Mouse (Mus musculus) olfactory bulb, adult 2 months (tissue): ENCODE results near the gene Cib1.

Source experiments
- CTCF ChIP-seq: fragments of 200-500 bp; IDR thresholded peaks from 2 replicates; pipeline ENCODE4 v1.5.1; 2012; ENCODE audit warnings: low read depth, mild to moderate bottlenecking, low read length, moderate library complexity; ENCODE audit not compliant: insufficient read depth
- POLR2A ChIP-seq: fragments of 200-500 bp; IDR thresholded peaks from 2 replicates; pipeline ENCODE4 v1.6.1; 2012; ENCODE audit warnings: mild to moderate bottlenecking, low read depth, low read length, moderate library complexity; ENCODE audit not compliant: insufficient read depth

DNA sequence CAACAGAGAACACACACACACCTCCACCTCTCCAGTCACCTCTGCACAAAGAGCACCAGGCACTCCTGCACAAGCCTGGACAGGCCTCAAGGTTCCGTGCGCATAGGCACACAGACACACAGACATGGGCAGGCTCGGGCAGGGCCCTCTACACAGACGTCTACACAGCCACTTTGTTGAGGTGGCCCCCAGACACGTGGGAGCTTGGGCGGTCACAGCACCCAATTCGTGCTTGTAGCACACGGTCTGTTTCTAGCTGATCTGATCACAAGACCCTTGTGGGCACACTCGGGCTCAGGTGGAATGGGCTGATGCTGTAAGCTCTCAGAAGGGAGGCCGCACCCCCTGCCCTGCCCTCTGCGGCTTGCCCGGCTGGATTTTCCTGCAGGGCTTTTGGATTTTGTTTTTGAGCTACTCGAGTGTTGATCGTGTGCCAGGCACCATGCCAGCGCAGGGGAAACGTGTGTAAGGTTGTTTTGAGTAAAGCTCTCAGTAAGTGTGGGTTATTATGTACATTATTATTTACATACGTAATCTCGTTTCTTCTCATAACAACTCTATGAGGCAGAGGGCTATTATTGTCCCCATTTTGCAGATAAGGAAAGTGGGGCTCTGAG, 24.5 kb downstream of the Cib1 start:
- no peak for TF ChIP-seq CTCF
- TF ChIP-seq POLR2A: no peak
